Mouse (Mus musculus) limb, embryonic 13.5 days (tissue): ENCODE data around the gene Col17a1. TPM values are rescaled to one million over a fixed set of nuclear protein-coding genes. Genes with fewer than 3 reads are reported as not detected.

Experiments used
- ATAC-seq: fragments of 200-750 bp; cut with Nextera tagmentation; 2 replicates; pipeline ENCODE4 v1.8.0; 2017; ENCODE audit warnings: low read depth, moderate number of reproducible peaks, moderate TSS enrichment; ENCODE audit not compliant: low FRiP score
- H3K27ac ChIP-seq: fragments of 300-500 bp; sonication (generic); 2 replicates; pipeline ENCODE4 v1.5.1; 2015; ENCODE audit warnings: inconsistent platforms, mild to moderate bottlenecking, moderate library complexity
- H3K27me3 ChIP-seq: fragments of 300-500 bp; sonication (generic); 2 replicates; pipeline ENCODE4 v1.6.1; 2015; ENCODE audit warnings: mild to moderate bottlenecking, inconsistent platforms
- H3K36me3 ChIP-seq: fragments of 300-500 bp; sonication (generic); 2 replicates; pipeline ENCODE4 v1.6.1; 2015; ENCODE audit warnings: inconsistent platforms, mild to moderate bottlenecking, moderate library complexity
- H3K4me1 ChIP-seq: fragments of 300-500 bp; sonication (generic); 2 replicates; pipeline ENCODE4 v1.6.1; 2015; ENCODE audit warnings: inconsistent platforms
- H3K4me2 ChIP-seq: fragments of 300-500 bp; sonication (generic); replicated peaks from 2 replicates; pipeline ENCODE4 v1.6.1; 2015; ENCODE audit warnings: inconsistent platforms, mild to moderate bottlenecking, moderate library complexity
- H3K4me3 ChIP-seq: fragments of 300-500 bp; sonication (generic); 2 replicates; pipeline ENCODE4 v1.5.1; 2015; ENCODE audit warnings: moderate library complexity, mild to moderate bottlenecking, inconsistent platforms
- H3K9ac ChIP-seq: fragments of 300-500 bp; sonication (generic); 2 replicates; pipeline ENCODE4 v1.6.1; 2015; ENCODE audit warnings: mild to moderate bottlenecking, inconsistent platforms
- H3K9me3 ChIP-seq: fragments of 300-500 bp; sonication (generic); 2 replicates; pipeline ENCODE4 v1.6.1; 2016; ENCODE audit warnings: inconsistent platforms
- WGBS: fragments of 180-500 bp; shearing (Covaris S2); methylation state at CpG from one replicate; pipeline ENCODE4 v1.1.7; 2015; 5-methylcytosine and 5-hydroxymethylcytosine counted together
- polyA plus RNA-seq: library from polyadenylated mRNA; unstranded; fragments of >200 nt; fragmentation: Nextera tagmentation; extraction: Ambion mirVana; gene quantifications from 2 replicates; pipeline ENCODE4 v1.2.1, GENCODE M21; 2015

The Col17a1 gene
- polyA plus RNA-seq, 1 experiment from 2014 or later = 12.4 TPM

DNA sequence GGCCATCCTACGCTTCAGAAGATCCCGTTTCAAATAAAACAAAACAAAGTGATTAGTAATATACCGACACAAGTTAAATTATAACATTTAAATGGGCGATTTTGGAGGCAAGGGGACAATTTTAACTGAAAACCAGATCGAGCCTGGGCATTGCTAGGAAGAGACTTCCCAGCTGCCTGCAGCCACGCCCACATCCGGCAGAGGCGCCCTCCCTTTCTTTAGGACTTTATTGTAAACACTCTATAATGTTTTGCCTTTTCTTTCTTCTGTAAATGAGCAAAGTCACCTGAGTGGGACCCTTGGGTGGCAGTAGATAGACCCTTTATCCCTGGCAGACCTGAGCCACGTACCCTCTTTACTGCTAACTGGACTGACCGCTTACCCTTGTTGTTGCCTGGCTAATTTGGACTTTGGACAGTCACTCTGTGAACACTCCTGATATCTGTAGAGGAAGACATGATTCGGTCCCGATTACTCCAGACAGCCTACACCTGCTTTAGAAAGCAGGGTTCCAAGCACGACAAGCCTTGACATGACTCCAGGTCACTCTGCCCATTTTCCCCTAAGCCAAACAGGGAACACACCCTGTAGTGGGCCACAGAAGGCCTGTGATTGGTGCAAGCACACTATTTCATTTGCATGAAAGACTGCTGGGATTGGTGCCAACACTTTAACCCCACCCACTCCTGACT, 13.3 kb upstream of the Col17a1 start:
- Histone ChIP-seq H3K4me3 (no peak overlapping the region), H3K4me1 (0 out of 2 replicates have a peak, but pooled peaks cover 3% of the 10 kb centered on the region), H3K9me3 (no peaks in the 10 kb centered on the region), H3K36me3 (no peaks in the 10 kb centered on the region), H3K27me3 (no peaks in the 10 kb centered on the region), H3K9ac (no peak overlapping the region), H3K4me2 (no peak overlapping the region), H3K27ac (no peak overlapping the region)
- no peak for ATAC-seq
- WGBS = 71% methylated on average over 13 of the region's 13 CpGs

GRCm38 (mm10) chr19:47700509-47700908, 8.6 kb upstream of the Col17a1 start:
- H3K9ac ChIP-seq = no peak overlapping the region
- ATAC-seq = no peak
- H3K9me3 ChIP-seq = no peaks in the 10 kb centered on the region
- H3K27ac ChIP-seq = no peak overlapping the region
- no peaks in the 10 kb centered on the region for H3K36me3 ChIP-seq
- no peak overlapping the region for H3K4me3 ChIP-seq
- no peaks in the 10 kb centered on the region for H3K27me3 ChIP-seq
- WGBS = 86% methylated on average over 8 of the region's 8 CpGs
- H3K4me2 ChIP-seq = no peak overlapping the region
- no peaks in the 10 kb centered on the region for H3K4me1 ChIP-seq

GRCm38 (mm10) chr19:47699743-47700142, 7.8 kb upstream of the Col17a1 start:
- Histone ChIP-seq H3K36me3 (no peaks in the 10 kb centered on the region), H3K27me3 (no peaks in the 10 kb centered on the region), H3K9me3 (no peaks in the 10 kb centered on the region), H3K4me2 (no peak overlapping the region), H3K4me3 (no peak overlapping the region), H3K9ac (no peak overlapping the region), H3K27ac (no peak overlapping the region), H3K4me1 (no peaks in the 10 kb centered on the region)
- 55% methylated on average over 9 of the region's 9 CpGs for WGBS
- ATAC-seq = no peak

DNA sequence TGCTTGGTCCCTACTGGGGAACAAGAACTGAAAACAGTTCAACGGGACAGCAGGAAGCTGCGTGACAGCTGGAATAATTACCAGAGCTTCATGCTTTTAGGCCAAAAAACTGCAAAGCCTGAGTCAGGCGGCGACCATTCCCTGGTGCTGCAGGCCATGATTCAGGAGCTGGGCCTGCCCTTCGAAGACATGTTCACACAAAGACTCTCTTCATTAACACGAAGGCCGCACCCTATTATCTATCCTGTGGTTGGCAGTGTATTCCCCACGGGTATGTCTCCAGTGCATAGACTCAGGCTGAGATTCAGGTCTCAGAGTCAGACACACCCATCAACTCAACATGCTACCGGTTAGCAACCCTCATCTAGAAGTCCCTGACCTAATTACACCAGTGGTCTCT, 6.4 kb upstream of the Col17a1 start:
- Histone ChIP-seq H3K9me3 (no peaks in the 10 kb centered on the region), H3K27me3 (no peaks in the 10 kb centered on the region), H3K9ac (no peak overlapping the region), H3K4me3 (no peak overlapping the region), H3K27ac (no peak overlapping the region), H3K4me1 (no peaks in the 10 kb centered on the region), H3K36me3 (no peaks in the 10 kb centered on the region), H3K4me2 (no peak overlapping the region)
- 75% methylated on average over 9 of the region's 9 CpGs for WGBS
- ATAC-seq = no peak

DNA sequence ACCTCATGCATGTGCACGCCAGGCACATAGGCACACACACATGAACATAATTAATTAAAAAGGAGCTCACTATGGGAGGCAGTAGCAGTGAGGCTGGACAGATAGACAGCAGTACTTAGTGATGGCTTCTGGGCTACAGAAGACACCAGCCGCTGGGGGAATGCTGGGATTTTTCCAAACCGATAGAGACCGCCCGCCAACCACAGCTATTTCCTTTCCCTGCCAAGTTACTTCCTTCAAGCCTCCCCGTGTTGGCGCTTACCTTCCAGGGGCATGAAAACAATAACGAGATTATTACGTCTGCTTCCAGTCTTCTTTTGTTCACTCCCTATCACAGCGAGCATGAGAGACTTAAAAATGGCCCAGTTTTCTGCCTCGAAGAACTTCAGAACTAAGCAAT, 5.2 kb upstream of the Col17a1 start:
- 0 out of 2 replicates have a peak, but pooled peaks cover 4% of the 10 kb centered on the region for H3K4me1 ChIP-seq
- H3K27me3 ChIP-seq = no peaks in the 10 kb centered on the region
- 85% methylated on average over 11 of the region's 11 CpGs for WGBS
- no peaks in the 10 kb centered on the region for H3K9me3 ChIP-seq
- no peak for ATAC-seq
- no peak overlapping the region for H3K4me2 ChIP-seq
- H3K36me3 ChIP-seq = no peaks in the 10 kb centered on the region
- no peak overlapping the region for H3K4me3 ChIP-seq
- H3K9ac ChIP-seq = no peak overlapping the region
- H3K27ac ChIP-seq = no peak overlapping the region

GRCm38 (mm10) chr19:47696411-47696810, 4.5 kb upstream of the Col17a1 start:
- 94% methylated on average over 8 of the region's 8 CpGs for WGBS
- H3K9ac ChIP-seq = no peak overlapping the region
- no peak for ATAC-seq

GRCm38 (mm10) chr19:47695725-47696124, 3.8 kb upstream of the Col17a1 start:
- no peaks in the 10 kb centered on the region for H3K9me3 ChIP-seq
- H3K4me3 ChIP-seq = no peak overlapping the region
- H3K9ac ChIP-seq = no peak overlapping the region
- H3K4me1 ChIP-seq = peaks cover 14% of the 10 kb centered on the region
- ATAC-seq = no peak
- no peak overlapping the region for H3K4me2 ChIP-seq
- WGBS = 92% methylated on average over 6 of the region's 6 CpGs
- H3K36me3 ChIP-seq = no peaks in the 10 kb centered on the region
- H3K27ac ChIP-seq = no peak overlapping the region
- H3K27me3 ChIP-seq = 0 out of 2 replicates have a peak, but pooled peaks cover 2% of the 10 kb centered on the region

More at GRCm38 (mm10) chr19:47696411-47696810, 4.5 kb upstream of the Col17a1 start:
- Histone ChIP-seq H3K4me2 (no peak overlapping the region), H3K36me3 (no peaks in the 10 kb centered on the region), H3K27me3 (no peaks in the 10 kb centered on the region), H3K4me3 (no peak overlapping the region), H3K4me1 (peaks cover 11% of the 10 kb centered on the region), H3K27ac (no peak overlapping the region), H3K9me3 (no peaks in the 10 kb centered on the region)

DNA sequence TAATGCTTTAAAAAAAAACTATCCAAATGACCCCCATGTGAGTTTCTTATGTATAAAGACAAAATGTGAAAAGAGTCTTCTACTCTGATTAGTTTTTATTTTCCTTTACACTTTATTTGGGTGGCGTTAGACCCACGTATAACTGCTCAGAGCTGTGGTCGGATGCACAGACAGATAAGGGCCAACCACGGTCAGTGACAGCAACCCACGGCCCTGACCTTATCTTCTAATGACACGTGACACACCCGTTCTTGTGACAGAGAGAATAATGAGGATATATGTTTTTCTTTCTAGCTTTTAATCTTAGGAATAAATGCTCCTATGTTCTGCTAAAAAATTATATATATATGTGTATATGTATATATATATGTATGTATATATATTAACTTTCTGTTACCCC, 2.3 kb downstream of the Col17a1 start:
- H3K9me3 ChIP-seq = no peaks in the 10 kb centered on the region
- H3K36me3 ChIP-seq = no peaks in the 10 kb centered on the region
- H3K27ac ChIP-seq = no peak overlapping the region
- no peak overlapping the region for H3K4me2 ChIP-seq
- H3K4me3 ChIP-seq = no peak overlapping the region
- peaks cover 37% of the 10 kb centered on the region for H3K4me1 ChIP-seq
- H3K9ac ChIP-seq = no peak overlapping the region
- 88% methylated on average over 7 of the region's 7 CpGs for WGBS
- no peak for ATAC-seq
- H3K27me3 ChIP-seq = 0 out of 2 replicates have a peak, but pooled peaks cover 7% of the 10 kb centered on the region

DNA sequence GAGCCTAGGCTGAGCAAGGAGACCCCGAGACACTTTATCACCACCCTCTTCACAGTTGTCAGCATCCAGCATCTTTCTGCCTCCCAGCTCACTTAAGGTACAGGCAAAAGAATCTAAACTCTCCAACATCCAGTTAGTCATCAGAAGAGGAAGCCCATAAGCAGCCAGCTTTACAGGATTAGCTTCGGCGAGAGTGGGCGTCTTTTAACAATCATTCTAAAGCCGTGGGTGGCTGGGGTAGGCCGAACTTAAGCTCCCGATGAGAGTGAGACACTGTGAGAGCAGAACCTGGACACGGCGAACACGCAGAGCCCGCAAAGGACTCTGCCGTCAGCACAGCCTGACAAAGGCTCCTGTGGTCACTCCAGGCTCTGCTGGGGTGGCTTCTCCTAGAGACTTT, 13.2 kb downstream of the Col17a1 start:
- no peak overlapping the region for H3K9ac ChIP-seq
- no peak overlapping the region for H3K27ac ChIP-seq
- H3K9me3 ChIP-seq = no peaks in the 10 kb centered on the region
- no peak overlapping the region for H3K4me2 ChIP-seq
- no peaks in the 10 kb centered on the region for H3K36me3 ChIP-seq
- no peak for ATAC-seq
- H3K27me3 ChIP-seq = no peaks in the 10 kb centered on the region
- 66% methylated on average over 12 of the region's 12 CpGs for WGBS
- peaks cover 4% of the 10 kb centered on the region for H3K4me1 ChIP-seq
- no peak overlapping the region for H3K4me3 ChIP-seq

GRCm38 (mm10) chr19:47674419-47674818, 17.5 kb downstream of the Col17a1 start:
- ATAC-seq = no peak
- Histone ChIP-seq H3K27ac (no peak overlapping the region), H3K36me3 (no peaks in the 10 kb centered on the region), H3K4me1 (peaks cover 5% of the 10 kb centered on the region), H3K4me3 (no peak overlapping the region), H3K9me3 (no peaks in the 10 kb centered on the region), H3K9ac (no peak overlapping the region), H3K4me2 (no peak overlapping the region), H3K27me3 (no peaks in the 10 kb centered on the region)
- WGBS = 51% methylated on average over 8 of the region's 8 CpGs

DNA sequence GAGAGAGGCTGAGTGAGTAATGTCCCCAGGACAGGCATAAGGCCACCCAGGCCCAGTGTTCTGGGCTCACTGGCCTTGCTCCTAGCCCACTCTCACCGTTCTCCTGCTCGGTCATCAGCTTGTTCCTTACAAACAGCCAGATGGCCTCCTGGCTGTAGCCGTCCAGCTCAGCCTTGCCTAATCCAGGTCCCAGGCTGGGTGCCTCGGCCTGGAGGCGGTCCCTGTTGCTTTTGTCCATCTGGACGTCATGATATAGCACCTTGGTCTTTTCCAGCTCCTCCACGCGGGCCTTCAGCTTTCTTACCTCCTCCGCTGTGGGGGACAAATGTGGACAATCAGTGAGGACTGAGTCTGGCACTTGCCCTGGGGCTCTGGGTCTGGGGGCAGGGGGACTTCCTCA, 23.5 kb downstream of the Col17a1 start:
- Histone ChIP-seq H3K4me3 (no peak overlapping the region), H3K27me3 (no peaks in the 10 kb centered on the region), H3K27ac (no peak overlapping the region), H3K36me3 (no peaks in the 10 kb centered on the region), H3K9ac (no peak overlapping the region), H3K4me2 (no peak overlapping the region), H3K9me3 (no peaks in the 10 kb centered on the region), H3K4me1 (0 out of 2 replicates have a peak, but pooled peaks cover 4% of the 10 kb centered on the region)
- WGBS = 61% methylated on average over 9 of the region's 9 CpGs
- no peak for ATAC-seq

DNA sequence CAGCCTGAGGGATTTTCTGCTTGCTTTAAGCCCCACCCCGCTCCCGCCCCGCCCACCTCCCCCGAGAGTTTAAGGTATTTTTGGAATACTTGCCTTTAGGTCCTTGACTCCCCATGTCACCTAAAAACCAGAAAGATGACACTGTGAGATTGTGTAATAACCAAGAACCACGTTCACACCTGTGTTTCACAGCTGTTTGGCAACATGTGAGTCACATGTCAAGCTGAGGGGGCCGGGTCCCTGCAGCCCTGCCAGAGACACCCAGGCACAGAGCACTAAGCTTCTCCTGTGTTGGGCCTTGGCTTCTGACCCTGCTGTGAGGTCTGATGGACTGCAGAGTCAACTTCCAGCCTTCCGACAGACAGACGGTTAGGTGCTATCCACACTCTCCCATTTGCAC, 24.3 kb downstream of the Col17a1 start:
- H3K27ac ChIP-seq = no peak overlapping the region
- H3K36me3 ChIP-seq = no peaks in the 10 kb centered on the region
- H3K9ac ChIP-seq = no peak overlapping the region
- no peak overlapping the region for H3K4me3 ChIP-seq
- ATAC-seq = no peak
- no peaks in the 10 kb centered on the region for H3K27me3 ChIP-seq
- H3K4me2 ChIP-seq = no peak overlapping the region
- no peaks in the 10 kb centered on the region for H3K9me3 ChIP-seq
- H3K4me1 ChIP-seq = 0 out of 2 replicates have a peak, but pooled peaks cover 4% of the 10 kb centered on the region
- WGBS = 53% methylated on average over 8 of the region's 8 CpGs
